Mouse (Mus musculus) thymus, adult 2 months (tissue): Measurements from ENCODE around the gene Fyb. TPM values are rescaled to one million over a fixed set of nuclear protein-coding genes. Genes with fewer than 3 reads are reported as not detected.

Source experiments
- DNase-seq: peaks from one replicate; pipeline ENCODE4 v3.0.0; 2021
- H3K27ac ChIP-seq: fragments of 200-500 bp; 2 replicates; pipeline ENCODE4 v1.5.1; 2012; ENCODE audit warnings: low read length, control low read depth; ENCODE audit not compliant: control insufficient read depth, insufficient read depth
- H3K27me3 ChIP-seq: fragments of 200-500 bp; 2 replicates; pipeline ENCODE4 v1.6.1; 2012; ENCODE audit warnings: mild to moderate bottlenecking, low read length, moderate library complexity, mixed read lengths; ENCODE audit not compliant: control insufficient read depth, insufficient read depth
- H3K36me3 ChIP-seq: fragments of 200-500 bp; 2 replicates; pipeline ENCODE4 v1.6.1; 2012; ENCODE audit warnings: mild to moderate bottlenecking, low read length, moderate library complexity; ENCODE audit not compliant: control insufficient read depth, insufficient read depth
- H3K4me1 ChIP-seq: fragments of 200-500 bp; replicated peaks from 2 replicates; pipeline ENCODE4 v1.6.1; 2012; ENCODE audit warnings: low read length; ENCODE audit not compliant: control insufficient read depth, insufficient read depth
- H3K4me3 ChIP-seq: fragments of 200-500 bp; 2 replicates; pipeline ENCODE4 v1.5.1; 2012; ENCODE audit warnings: mild to moderate bottlenecking, low read length, control low read depth, moderate library complexity; ENCODE audit not compliant: control insufficient read depth, insufficient read depth
- CTCF ChIP-seq: fragments of 200-500 bp; IDR thresholded peaks from 2 replicates; pipeline ENCODE4 v1.5.1; 2012; ENCODE audit warnings: mild to moderate bottlenecking, control low read depth, low read length, moderate library complexity, borderline replicate concordance; ENCODE audit not compliant: control insufficient read depth, poor library complexity, insufficient read depth; ENCODE audit errors: extremely low read depth
- POLR2A ChIP-seq: fragments of 200-500 bp; IDR thresholded peaks from 2 replicates; pipeline ENCODE4 v1.6.1; 2012; ENCODE audit warnings: mild to moderate bottlenecking, low read length, control low read depth, moderate library complexity; ENCODE audit not compliant: control insufficient read depth, poor library complexity, insufficient read depth; ENCODE audit errors: extremely low read depth
- WGBS: fragments of 180-500 bp; shearing (Covaris S2); methylation state at CpG from one replicate; pipeline ENCODE4 v1.1.7; 2018; 5-methylcytosine and 5-hydroxymethylcytosine counted together
- polyA plus RNA-seq: library from polyadenylated mRNA; depleted of rRNA; stranded (reverse); fragments of >200 nt; gene quantifications from 2 replicates; pipeline ENCODE4 v1.2.3, GENCODE M21; 2012

Fyb gene
- polyA plus RNA-seq, 1 experiment: 141 TPM

- WGBS: 93% methylated on average over 3 of the region's 3 CpGs
- no peak overlapping the region for H3K4me3 ChIP-seq
- no peak for DNase-seq
- no peak for TF ChIP-seq POLR2A
- no peak for TF ChIP-seq CTCF
- H3K27ac ChIP-seq: no peak overlapping the region
- peaks cover 53% of the 10 kb centered on the region for H3K36me3 ChIP-seq
- H3K27me3 ChIP-seq: no peaks in the 10 kb centered on the region
- no peaks in the 10 kb centered on the region for H3K4me1 ChIP-seq
Observed at GRCm38 (mm10) chr15:6661951-6662350, 139.3 kb downstream of the Fyb start.

GRCm38 (mm10) chr15:6663991-6664390, 141.3 kb downstream of the Fyb start:
- 90% methylated on average over 7 of the region's 7 CpGs for WGBS
- peaks cover 41% of the 10 kb centered on the region for H3K36me3 ChIP-seq
- no peaks in the 10 kb centered on the region for H3K27me3 ChIP-seq
- no peak overlapping the region for H3K4me3 ChIP-seq
- H3K27ac ChIP-seq: no peak overlapping the region
- H3K4me1 ChIP-seq: no peaks in the 10 kb centered on the region
- TF ChIP-seq POLR2A: no peak
- no peak for TF ChIP-seq CTCF
- no peak for DNase-seq

- DNase-seq: no peak
- no peaks in the 10 kb centered on the region for H3K4me1 ChIP-seq
- H3K27ac ChIP-seq: no peak overlapping the region
- 73% methylated on average over 5 of the region's 5 CpGs for WGBS
- H3K36me3 ChIP-seq: peaks cover 26% of the 10 kb centered on the region
- no peak overlapping the region for H3K4me3 ChIP-seq
- TF ChIP-seq POLR2A: no peak
- TF ChIP-seq CTCF: no peak
- no peaks in the 10 kb centered on the region for H3K27me3 ChIP-seq
Observed at GRCm38 (mm10) chr15:6666072-6666471, 143.4 kb downstream of the Fyb start.

- TF ChIP-seq POLR2A: no peak
- H3K36me3 ChIP-seq: peaks cover 9% of the 10 kb centered on the region
- WGBS: 77% methylated on average over 14 of the region's 14 CpGs
Observed at GRCm38 (mm10) chr15:6668793-6669437, 146.3 kb downstream of the Fyb start.

GRCm38 (mm10) chr15:6678479-6678878, 155.8 kb downstream of the Fyb start:
- H3K27ac ChIP-seq: no peak overlapping the region
- TF ChIP-seq CTCF (no peak), POLR2A (no peak)
- no peaks in the 10 kb centered on the region for H3K4me1 ChIP-seq
- WGBS: 96% methylated on average over 2 of the region's 2 CpGs
- no peak overlapping the region for H3K4me3 ChIP-seq
- no peak for DNase-seq
- H3K36me3 ChIP-seq: no peaks in the 10 kb centered on the region
- H3K27me3 ChIP-seq: no peaks in the 10 kb centered on the region

More at GRCm38 (mm10) chr15:6668793-6669437, 146.3 kb downstream of the Fyb start:
- Histone ChIP-seq H3K27me3 (no peaks in the 10 kb centered on the region), H3K27ac (no peak overlapping the region), H3K4me3 (no peak overlapping the region), H3K4me1 (no peaks in the 10 kb centered on the region)
- no peak for DNase-seq

- Histone ChIP-seq H3K4me1 (peaks cover 2% of the 10 kb centered on the region; the same call in 1 of the 2 replicates), H3K36me3 (no peaks in the 10 kb centered on the region), H3K4me3 (no peak overlapping the region), H3K27ac (no peak overlapping the region), H3K27me3 (no peaks in the 10 kb centered on the region)
- no peak for DNase-seq
- 47% methylated on average over 2 of the region's 2 CpGs for WGBS
- TF ChIP-seq CTCF: no peak
- TF ChIP-seq POLR2A: no peak
Observed at GRCm38 (mm10) chr15:6702164-6702563, 179.5 kb downstream of the Fyb start.

- Histone ChIP-seq H3K27me3 (no peaks in the 10 kb centered on the region), H3K36me3 (no peaks in the 10 kb centered on the region), H3K4me3 (no peak overlapping the region), H3K4me1 (peaks cover 4% of the 10 kb centered on the region; the same call in 1 of the 2 replicates), H3K27ac (no peak overlapping the region)
- 11% methylated on average over 7 of the region's 7 CpGs for WGBS
- DNase-seq: no peak
- TF ChIP-seq CTCF (no peak), POLR2A (no peak)
Observed at GRCm38 (mm10) chr15:6705351-6705901, 182.8 kb downstream of the Fyb start.
